Mouse (Mus musculus): ENCODE measurements around the gene Atp6v0a1.

Atp6v0a1 gene

GRCm38 (mm10) chr11:101027121-101027520 lies 17.9 kb downstream of the Atp6v0a1 start:
- DNase-seq (ENCODE audit: low spot score in 2 of 2) = no peak

GRCm38 (mm10) chr11:101029320-101029719 lies 20.1 kb downstream of the Atp6v0a1 start:
- DNase-seq (ENCODE audit: low spot score in 2 of 2) = no peak

DNA sequence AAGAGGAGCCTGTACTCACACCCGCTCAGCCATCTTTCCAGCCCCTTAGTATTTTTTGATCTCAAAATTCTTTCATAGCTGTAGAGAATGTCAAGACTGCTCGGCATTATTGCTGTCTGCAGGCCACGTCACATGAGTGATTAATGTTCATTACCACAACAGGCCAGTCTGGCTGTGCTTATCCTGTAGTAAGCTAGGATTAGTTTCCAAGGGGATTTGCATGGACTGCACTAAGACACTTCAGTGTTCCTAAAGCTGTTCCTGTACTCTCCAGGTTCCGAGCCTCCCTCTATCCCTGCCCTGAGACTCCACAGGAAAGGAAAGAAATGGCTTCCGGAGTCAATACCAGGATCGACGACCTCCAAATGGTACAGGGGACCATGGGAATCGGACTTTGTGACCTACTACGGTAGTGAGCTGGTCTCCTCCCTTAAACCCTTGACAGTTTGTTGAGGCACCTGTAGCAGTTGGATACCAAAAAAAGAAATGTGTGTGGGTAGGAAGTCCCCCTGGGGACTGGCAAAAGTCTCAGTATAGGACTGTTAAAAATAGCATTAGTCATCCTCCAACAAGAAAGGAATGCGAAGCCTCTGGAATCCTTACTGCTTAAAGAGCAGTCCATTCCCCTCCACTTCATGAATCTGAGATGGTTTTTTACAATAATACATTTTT lies 21.0 kb downstream of the Atp6v0a1 start:
- no peak for DNase-seq (ENCODE audit: low spot score in 2 of 2)

- no peak for DNase-seq (ENCODE audit: low spot score in 2 of 2)
Measured at GRCm38 (mm10) chr11:101030808-101031156, 21.5 kb downstream of the Atp6v0a1 start.

DNA sequence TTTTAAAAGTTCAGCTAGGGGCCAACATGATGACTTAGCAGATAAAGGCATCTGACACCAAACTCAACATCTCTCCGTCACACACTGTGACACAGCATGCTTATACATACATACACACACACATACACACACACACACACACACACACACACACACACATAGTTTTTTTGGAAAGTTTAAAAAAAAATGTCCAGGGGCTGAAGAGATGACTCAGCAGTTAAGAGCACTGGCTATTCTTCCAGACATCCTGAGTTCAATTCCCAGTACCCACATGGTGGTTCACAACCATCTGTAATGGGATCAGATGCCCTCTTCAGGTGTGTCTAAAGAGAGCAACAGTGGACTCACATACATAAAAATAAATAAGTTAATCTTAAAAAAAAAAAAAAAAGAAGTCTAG lies 22.2 kb downstream of the Atp6v0a1 start:
- DNase-seq (ENCODE audit: low spot score in 2 of 2) = no peak

DNA sequence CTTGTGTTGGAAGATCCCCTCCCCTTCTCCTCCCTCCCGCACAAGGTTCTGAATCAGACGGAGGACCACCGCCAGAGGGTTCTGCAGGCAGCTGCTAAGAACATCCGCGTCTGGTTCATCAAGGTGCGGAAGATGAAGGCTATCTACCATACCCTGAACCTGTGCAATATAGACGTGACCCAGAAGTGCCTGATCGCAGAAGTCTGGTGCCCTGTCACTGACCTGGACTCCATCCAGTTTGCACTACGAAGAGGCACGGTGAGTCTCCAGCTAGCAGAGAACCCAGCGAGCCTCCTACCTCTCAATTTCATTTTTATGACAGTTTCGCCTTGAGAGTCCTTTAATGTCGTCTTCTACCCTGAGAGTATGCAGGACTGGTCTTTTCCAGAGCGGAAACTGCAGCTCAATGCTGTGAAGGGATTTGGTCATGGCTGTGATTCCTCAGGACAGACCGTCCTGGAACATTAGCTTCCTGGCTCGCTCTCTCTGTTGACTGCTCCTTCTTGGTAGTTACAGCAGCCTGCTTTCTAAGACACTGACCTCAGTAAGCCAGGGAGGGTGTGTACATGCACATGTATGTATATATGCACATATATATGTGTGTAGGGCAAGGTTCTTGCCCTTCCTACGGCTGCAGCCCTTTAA lies 24.7 kb downstream of the Atp6v0a1 start:
- no peak for DNase-seq (ENCODE audit: low spot score in 2 of 2)

DNA sequence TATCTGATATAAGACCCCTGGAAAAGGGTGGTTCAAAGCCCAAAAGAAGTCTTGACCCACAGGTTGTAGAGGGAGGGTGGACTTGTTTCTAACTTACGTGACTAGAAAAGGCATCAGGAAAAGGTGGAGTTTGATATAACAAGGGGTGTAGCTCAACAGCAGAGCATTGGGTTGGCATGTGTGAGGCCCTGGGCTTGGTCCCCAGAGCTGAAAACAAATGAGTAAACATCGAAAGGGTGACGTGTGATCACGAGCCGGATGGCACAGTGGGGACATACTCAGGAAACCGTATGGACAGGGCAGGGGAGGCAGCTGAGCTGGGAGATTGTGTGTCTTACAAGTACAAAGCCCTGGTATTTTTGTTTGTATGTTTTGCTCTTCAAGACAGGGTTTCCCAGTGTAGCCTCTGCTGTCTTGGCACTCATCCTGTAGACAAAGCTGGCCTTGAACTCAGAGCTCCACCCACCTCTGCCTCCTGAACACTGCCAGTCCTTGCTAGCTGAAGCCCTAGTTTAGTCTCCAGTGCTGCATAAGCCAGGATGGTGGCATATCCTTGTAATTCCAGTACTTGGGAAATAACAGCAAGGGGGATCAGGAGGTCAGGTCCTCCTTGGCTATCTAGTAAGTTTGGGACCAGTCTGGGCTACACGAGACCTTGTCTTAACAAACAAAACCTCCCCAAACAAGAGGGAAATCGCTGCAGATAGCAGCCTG lies 25.5 kb downstream of the Atp6v0a1 start:
- DNase-seq (ENCODE audit: low spot score in 2 of 2) = no peak

DNA sequence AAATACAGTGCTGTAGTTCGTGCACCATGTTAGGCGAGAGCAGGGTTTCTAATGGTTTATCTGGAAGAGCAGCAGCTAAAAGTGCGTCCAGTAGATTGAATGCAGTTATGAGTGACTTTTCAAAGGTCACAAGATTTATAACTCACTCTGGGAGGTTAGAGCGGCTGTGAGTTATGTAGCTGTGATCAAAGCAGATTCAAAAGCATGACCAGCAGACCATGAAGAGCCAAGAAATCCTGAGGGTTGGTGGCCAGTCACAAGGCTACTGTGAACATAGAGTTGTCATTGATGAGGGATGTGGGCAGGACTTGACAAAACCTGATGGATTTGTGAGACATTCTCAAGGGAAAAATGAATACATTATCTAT lies 26.1 kb downstream of the Atp6v0a1 start:
- no peak for DNase-seq (ENCODE audit: low spot score in 2 of 2)

DNA sequence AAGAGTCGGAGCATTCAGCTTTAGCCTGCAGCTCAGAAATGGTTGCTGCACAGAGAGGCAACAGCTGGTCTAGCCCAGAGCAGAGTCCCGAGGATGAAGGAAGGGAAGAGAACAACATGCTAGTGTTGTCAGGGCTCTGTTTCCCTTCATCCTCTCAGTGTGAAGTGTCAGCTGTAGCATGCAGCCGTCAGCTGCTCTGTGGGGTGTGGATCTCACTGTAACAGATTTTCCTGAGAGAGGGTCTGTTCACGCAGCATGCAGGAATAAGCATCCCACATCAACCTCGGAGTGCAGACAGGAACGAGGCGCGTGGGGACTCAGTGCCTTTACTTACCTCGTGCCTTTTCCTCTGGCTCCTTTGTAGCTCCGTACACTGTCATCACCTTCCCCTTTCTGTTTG lies 28.5 kb downstream of the Atp6v0a1 start:
- DNase-seq (ENCODE audit: low spot score in 2 of 2) = no peak

DNA sequence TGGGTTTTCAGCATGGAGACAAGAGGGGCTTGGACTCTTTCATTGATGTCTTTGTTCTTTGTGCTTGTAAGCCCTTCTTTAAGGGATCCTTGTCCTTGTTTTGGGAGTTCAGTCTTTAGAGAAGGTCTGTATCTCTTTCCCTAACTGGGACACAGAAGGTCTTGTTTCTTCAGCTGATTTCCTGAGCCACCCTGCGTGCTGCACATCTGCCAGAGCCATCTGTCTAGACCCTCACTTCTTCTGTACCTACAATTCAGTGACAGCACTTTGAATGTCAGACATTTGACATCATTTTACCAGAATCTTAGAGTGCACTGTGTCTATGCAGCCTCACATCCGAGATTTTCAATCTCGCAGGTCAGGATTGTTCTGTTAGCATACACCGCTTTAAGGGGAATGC lies 36.6 kb downstream of the Atp6v0a1 start:
- DNase-seq (ENCODE audit: low spot score in 2 of 2) = no peak

DNA sequence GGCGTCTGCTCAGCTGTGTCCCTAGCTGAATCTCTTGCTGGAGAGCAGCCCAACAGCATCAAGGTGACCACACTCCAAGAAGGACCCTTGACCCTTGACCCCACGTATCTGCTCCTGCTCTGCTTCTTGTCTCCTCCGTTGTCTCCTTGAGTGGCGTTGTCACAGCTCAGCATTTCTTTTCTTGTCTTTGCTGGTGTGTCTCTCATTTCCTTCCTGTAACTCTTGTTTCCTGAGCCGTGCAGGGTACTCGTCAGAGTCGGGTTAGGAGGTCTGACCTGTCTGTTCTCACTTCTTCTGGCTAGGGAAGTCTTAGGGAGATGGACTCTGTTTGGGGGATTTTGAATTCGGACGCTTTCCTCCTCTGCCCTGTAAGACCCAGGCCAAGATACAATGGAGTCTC lies 37.2 kb downstream of the Atp6v0a1 start:
- DNase-seq (ENCODE audit: low spot score in 2 of 2) = no peak

GRCm38 (mm10) chr11:101047502-101047901 lies 38.2 kb downstream of the Atp6v0a1 start:
- DNase-seq (ENCODE audit: low spot score in 2 of 2) = no peak

DNA sequence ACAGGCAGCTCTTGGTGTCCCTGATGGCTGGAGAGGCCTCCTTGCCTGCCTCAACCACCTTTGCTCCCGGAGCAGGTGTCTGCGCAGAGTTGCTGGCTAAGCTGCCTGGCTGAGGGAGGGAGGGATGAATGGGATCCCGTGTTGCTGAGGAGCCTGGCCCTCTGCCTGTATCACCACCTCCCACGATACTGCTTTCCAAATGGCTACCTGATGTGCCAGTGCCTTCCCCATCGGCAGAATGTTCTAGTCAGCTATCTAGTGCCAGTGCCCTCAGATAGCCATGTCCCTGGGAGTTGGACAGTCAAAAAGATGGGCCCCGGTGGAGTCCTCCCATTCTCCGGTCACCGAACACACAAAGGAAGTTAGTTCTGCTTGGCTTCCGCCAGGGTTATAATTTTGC lies 41.1 kb downstream of the Atp6v0a1 start:
- no peak for DNase-seq (ENCODE audit: low spot score in 2 of 2)

DNA sequence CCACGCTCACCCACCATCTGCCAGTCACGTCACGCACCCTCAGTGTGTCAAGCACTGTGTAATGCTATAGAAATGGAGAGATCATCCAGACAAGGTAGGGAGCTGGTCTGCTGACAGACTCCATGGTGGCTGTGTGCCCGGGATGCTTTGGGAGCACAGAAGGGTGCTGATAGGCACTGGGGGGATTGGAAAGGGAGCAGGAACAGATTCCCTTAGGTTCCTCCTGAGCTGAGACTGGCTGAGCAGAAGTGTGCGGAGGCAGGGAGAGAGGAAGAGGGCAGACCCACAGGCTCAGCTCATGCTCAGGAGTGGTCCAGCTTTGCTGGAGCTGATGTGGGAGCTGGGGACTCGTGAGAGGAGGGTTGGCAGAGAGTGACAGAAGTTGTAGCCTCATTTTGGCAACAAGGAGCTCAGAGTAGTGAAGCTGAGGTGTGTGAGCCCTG lies 41.8 kb downstream of the Atp6v0a1 start:
- no peak for DNase-seq (ENCODE audit: low spot score in 2 of 2)

DNA sequence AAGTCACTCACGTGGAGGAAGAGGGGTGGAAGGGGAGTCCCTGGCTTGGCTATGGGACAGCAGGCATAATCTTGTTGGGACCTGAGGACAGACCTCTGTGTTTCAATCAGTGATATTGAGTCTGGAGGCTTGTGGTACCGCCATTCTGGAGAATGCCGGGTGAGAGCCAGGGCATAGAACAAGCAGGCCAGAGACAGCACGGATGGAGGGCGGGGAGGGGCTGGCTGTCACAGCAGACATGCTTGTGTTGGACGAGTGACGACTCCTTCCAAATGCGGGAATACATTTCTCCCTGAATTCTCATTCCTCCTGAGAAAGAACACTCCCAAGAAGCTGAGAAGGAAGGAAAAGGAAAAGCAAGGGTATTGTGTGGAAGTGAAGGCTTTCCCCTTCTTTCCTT lies 42.4 kb downstream of the Atp6v0a1 start:
- no peak for DNase-seq (ENCODE audit: low spot score in 2 of 2)

DNA sequence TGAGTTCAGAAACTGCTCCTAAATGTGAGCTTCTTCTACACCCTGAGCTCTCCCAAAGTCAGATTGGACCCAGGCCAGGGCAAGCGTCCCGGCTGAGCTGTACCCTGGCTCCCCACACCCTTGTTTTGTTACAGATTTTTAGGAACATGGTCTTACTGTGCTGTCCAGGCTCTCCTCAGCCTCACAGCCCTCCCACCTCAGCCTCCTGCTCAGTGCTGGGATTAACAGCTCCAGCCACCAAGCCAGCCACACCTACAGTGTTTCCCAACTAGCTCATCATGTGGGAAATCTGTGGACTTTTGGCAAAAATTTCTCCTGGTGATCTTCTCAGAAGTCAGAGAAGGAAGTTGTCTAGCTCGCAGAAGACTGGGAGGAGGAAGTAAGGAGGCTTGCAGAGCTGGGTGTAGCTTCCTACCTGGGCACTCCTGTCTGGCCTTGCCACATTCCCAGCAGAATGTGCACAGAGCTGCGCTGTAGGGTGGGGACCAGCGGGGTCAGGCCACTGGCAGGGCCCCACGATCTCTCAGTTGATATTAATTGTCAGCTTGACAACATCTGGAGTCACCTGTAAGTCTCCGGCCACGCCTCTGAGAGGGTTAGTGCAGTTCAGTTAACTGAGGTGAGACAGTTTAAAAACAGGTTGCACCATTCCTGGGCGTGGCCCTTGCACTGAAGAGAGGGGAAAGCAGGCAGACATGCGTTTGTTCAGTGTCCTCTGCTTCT lies 43.7 kb downstream of the Atp6v0a1 start:
- peak; percentile 47 to 59 for DNase-seq (ENCODE audit: low spot score in 2 of 2)

DNA sequence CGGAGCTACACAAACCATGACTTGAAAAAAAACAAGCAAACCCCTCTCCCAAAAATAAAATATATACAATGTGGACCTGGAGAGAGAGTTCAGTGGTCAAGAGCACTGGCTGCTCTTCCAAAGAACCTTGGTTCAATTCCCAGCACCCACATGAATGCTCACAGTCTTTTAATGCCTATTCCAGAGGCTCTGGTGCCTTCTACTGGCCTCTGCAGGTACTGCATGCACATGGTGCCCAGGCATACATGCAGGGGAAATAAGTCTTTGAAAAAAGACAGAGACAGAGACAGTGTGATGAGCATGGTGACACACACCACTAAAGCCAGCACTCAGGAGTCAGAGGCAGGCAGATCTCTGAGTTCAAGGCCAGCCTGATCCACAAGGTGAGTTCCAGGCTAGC lies 44.7 kb downstream of the Atp6v0a1 start:
- no peak for DNase-seq (ENCODE audit: low spot score in 2 of 2)

DNA sequence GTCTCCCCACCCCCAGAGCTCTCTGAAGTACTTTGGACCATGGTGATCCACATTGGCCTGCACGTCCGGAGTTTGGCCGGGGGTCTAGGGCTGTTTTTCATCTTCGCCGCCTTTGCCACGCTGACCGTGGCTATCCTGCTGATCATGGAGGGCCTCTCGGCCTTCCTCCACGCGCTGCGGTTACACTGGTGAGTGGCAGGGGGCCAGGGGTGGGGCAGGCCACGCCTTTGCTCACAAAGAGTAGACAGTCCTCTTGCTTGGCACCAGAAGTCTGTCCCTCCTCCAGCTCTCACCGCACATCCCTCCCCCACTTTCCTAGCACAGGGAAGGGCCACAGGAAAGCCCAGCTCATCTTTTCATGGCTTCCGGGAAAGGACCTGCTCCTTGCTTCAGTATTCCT lies 46.2 kb downstream of the Atp6v0a1 start:
- no peak for DNase-seq (ENCODE audit: low spot score in 2 of 2)

GRCm38 (mm10) chr11:101056885-101057284 lies 47.6 kb downstream of the Atp6v0a1 start:
- DNase-seq (ENCODE audit: low spot score in 2 of 2) = peak; percentile 61 to 69

GRCm38 (mm10) chr11:101057860-101058259 lies 48.6 kb downstream of the Atp6v0a1 start:
- DNase-seq (ENCODE audit: low spot score in 2 of 2) = peak; percentile 79 to 87

GRCm38 (mm10) chr11:101058726-101059125 lies 49.5 kb downstream of the Atp6v0a1 start:
- peak; percentile 70 to 85 for DNase-seq (ENCODE audit: low spot score in 2 of 2)

GRCm38 (mm10) chr11:101059473-101059872 lies 50.2 kb downstream of the Atp6v0a1 start:
- DNase-seq (ENCODE audit: low spot score in 2 of 2) = no peak

All from heart, adult 9 months (tissue).